Mouse (Mus musculus) lung, embryonic 14.5 days (tissue): Measurements from ENCODE around the gene Fmo2. TPM values are rescaled to one million over a fixed set of nuclear protein-coding genes. Genes with fewer than 3 reads are reported as not detected.

ENCODE experiments used
- ATAC-seq: fragments of 200-750 bp; cut with Nextera tagmentation; 2 replicates; pipeline ENCODE4 v1.8.0; 2017; ENCODE audit warnings: mild to moderate bottlenecking, moderate TSS enrichment, moderate library complexity; ENCODE audit not compliant: insufficient read depth
- DNase-seq: peaks from one replicate; pipeline ENCODE4 v3.0.0-alpha.2; 2015
- H3K27ac ChIP-seq: fragments of 300-500 bp; sonication (generic); 2 replicates; pipeline ENCODE4 v1.5.1; 2014; ENCODE audit warnings: low read depth, mild to moderate bottlenecking, moderate library complexity
- H3K27me3 ChIP-seq: fragments of 300-500 bp; sonication (generic); 2 replicates; pipeline ENCODE4 v1.6.1; 2014; ENCODE audit warnings: low read length, control low read depth; ENCODE audit not compliant: insufficient read depth
- H3K36me3 ChIP-seq: fragments of 300-500 bp; sonication (generic); 2 replicates; pipeline ENCODE4 v1.6.1; 2014; ENCODE audit warnings: control low read depth; ENCODE audit not compliant: insufficient read depth
- H3K4me1 ChIP-seq: fragments of 300-500 bp; sonication (generic); 2 replicates; pipeline ENCODE4 v1.6.1; 2014; ENCODE audit warnings: antibody characterized with exemption, control low read depth; ENCODE audit not compliant: insufficient read depth
- H3K4me2 ChIP-seq: fragments of 300-500 bp; sonication (generic); 2 replicates; pipeline ENCODE4 v1.6.1; 2014; ENCODE audit warnings: mild to moderate bottlenecking
- H3K4me3 ChIP-seq: fragments of 300-500 bp; sonication (generic); 2 replicates; pipeline ENCODE4 v1.5.1; 2014; ENCODE audit warnings: low read depth, low read length
- H3K9ac ChIP-seq: fragments of 300-500 bp; sonication (generic); 2 replicates; pipeline ENCODE4 v1.6.1; 2014
- H3K9me3 ChIP-seq: fragments of 300-500 bp; sonication (generic); 2 replicates; pipeline ENCODE4 v1.6.1; 2016; ENCODE audit warnings: low read depth, low read length, control low read depth
- CTCF ChIP-seq: IDR thresholded peaks from 2 replicates; pipeline ENCODE4 v1.5.1; 2016; ENCODE audit warnings: antibody characterized with exemption, low read depth
- WGBS: fragments of 180-500 bp; shearing (Covaris S2); extraction: QIAGEN DNeasy Blood & Tissue Kit; methylation state at CpG from one replicate; pipeline ENCODE4 v1.1.7; 2014; 5-methylcytosine and 5-hydroxymethylcytosine counted together
- polyA plus RNA-seq: library from polyadenylated mRNA; unstranded; fragments of >200 nt; fragmentation: Nextera tagmentation; extraction: Ambion mirVana; gene quantifications from 2 replicates; pipeline ENCODE4 v1.2.1, GENCODE M21; 2014

The Fmo2 gene
- polyA plus RNA-seq, 1 experiment from 2014 or later, result 3.4 TPM

GRCm38 (mm10) chr1:162937415-162937814 is 38.9 kb upstream of the Fmo2 start, which contains the start of gene Fmo6:
Gene Fmo6, minus strand, starts transcription at chr1:162937515.
- H3K4me3 ChIP-seq, result no peak within 1 kb of the TSS
- H3K36me3 ChIP-seq, result no peaks in the 10 kb centered on the region
- no peak for DNase-seq
- no peak for ATAC-seq
- no peaks in the 10 kb centered on the region for H3K27me3 ChIP-seq
- H3K27ac ChIP-seq, result peak within 1 kb of the TSS; percentile 37; the same call in 1 of the 2 replicates
- TF ChIP-seq CTCF, result no peak
- H3K4me1 ChIP-seq, result no peaks in the 10 kb centered on the region
- WGBS, result 85% methylated on average over 6 of the region's 6 CpGs
- no peak within 1 kb of the TSS for H3K4me2 ChIP-seq
- H3K9ac ChIP-seq, result no peak within 1 kb of the TSS
- H3K9me3 ChIP-seq, result no peaks in the 10 kb centered on the region

- Histone ChIP-seq H3K36me3 (no peaks in the 10 kb centered on the region), H3K4me2 (no peak overlapping the region), H3K9ac (no peak overlapping the region), H3K4me1 (no peaks in the 10 kb centered on the region), H3K27ac (no peak overlapping the region), H3K27me3 (no peaks in the 10 kb centered on the region), H3K9me3 (no peaks in the 10 kb centered on the region), H3K4me3 (no peak overlapping the region)
- DNase-seq, result no peak
- no peak for ATAC-seq
- WGBS, result 66% methylated on average over 4 of the region's 4 CpGs
- TF ChIP-seq CTCF, result no peak
Observed at GRCm38 (mm10) chr1:162934374-162935012, 36.0 kb upstream of the Fmo2 start.

GRCm38 (mm10) chr1:162932386-162932785 is 33.9 kb upstream of the Fmo2 start:
- Histone ChIP-seq H3K27ac (no peak overlapping the region), H3K27me3 (no peaks in the 10 kb centered on the region), H3K9me3 (no peaks in the 10 kb centered on the region), H3K4me3 (no peak overlapping the region), H3K9ac (no peak overlapping the region), H3K4me2 (no peak overlapping the region), H3K36me3 (no peaks in the 10 kb centered on the region), H3K4me1 (no peaks in the 10 kb centered on the region)
- no peak for DNase-seq
- no peak for ATAC-seq
- 70% methylated on average over 4 of the region's 4 CpGs for WGBS
- no peak for TF ChIP-seq CTCF

GRCm38 (mm10) chr1:162931880-162932279 is 33.4 kb upstream of the Fmo2 start:
- Histone ChIP-seq H3K4me2 (no peak overlapping the region), H3K27me3 (no peaks in the 10 kb centered on the region), H3K36me3 (no peaks in the 10 kb centered on the region), H3K9me3 (no peaks in the 10 kb centered on the region), H3K4me1 (no peaks in the 10 kb centered on the region), H3K27ac (peak overlapping the region; percentile 16; the same call in 1 of the 2 replicates), H3K9ac (no peak overlapping the region), H3K4me3 (no peak overlapping the region)
- peak; percentile 52; the same call in 1 of the 2 replicates for ATAC-seq
- TF ChIP-seq CTCF, result no peak
- DNase-seq, result peak; percentile 30
- 64% methylated on average over 5 of the region's 5 CpGs for WGBS

GRCm38 (mm10) chr1:162931310-162931875 is 32.9 kb upstream of the Fmo2 start:
- no peaks in the 10 kb centered on the region for H3K27me3 ChIP-seq
- H3K4me3 ChIP-seq, result no peak overlapping the region
- H3K9ac ChIP-seq, result no peak overlapping the region
- TF ChIP-seq CTCF, result no peak
- no peaks in the 10 kb centered on the region for H3K9me3 ChIP-seq
- ATAC-seq (peak; percentile 80), DNase-seq (peak; percentile 61)
- H3K27ac ChIP-seq, result peak overlapping the region; percentile 16; the same call in 1 of the 2 replicates
- WGBS, result 49% methylated on average over 4 of the region's 4 CpGs
- no peak overlapping the region for H3K4me2 ChIP-seq
- H3K4me1 ChIP-seq, result no peaks in the 10 kb centered on the region
- H3K36me3 ChIP-seq, result no peaks in the 10 kb centered on the region

- no peak for ATAC-seq
- WGBS, result 52% methylated on average over 2 of the region's 2 CpGs
- no peak for TF ChIP-seq CTCF
Observed at GRCm38 (mm10) chr1:162930631-162931030, 32.1 kb upstream of the Fmo2 start.

GRCm38 (mm10) chr1:162929146-162929545 is 30.6 kb upstream of the Fmo2 start:
- no peak overlapping the region for H3K4me2 ChIP-seq
- H3K36me3 ChIP-seq, result no peaks in the 10 kb centered on the region
- no peak overlapping the region for H3K9ac ChIP-seq
- H3K9me3 ChIP-seq, result no peaks in the 10 kb centered on the region
- 82% methylated on average over 3 of the region's 3 CpGs for WGBS
- DNase-seq, result no peak
- no peak for TF ChIP-seq CTCF
- no peak overlapping the region for H3K27ac ChIP-seq
- H3K27me3 ChIP-seq, result no peaks in the 10 kb centered on the region
- H3K4me1 ChIP-seq, result no peaks in the 10 kb centered on the region
- ATAC-seq, result no peak
- H3K4me3 ChIP-seq, result no peak overlapping the region

More at GRCm38 (mm10) chr1:162930631-162931030, 32.1 kb upstream of the Fmo2 start:
- no peak overlapping the region for H3K4me3 ChIP-seq
- no peaks in the 10 kb centered on the region for H3K4me1 ChIP-seq
- H3K27me3 ChIP-seq, result no peaks in the 10 kb centered on the region
- no peak overlapping the region for H3K9ac ChIP-seq
- DNase-seq, result no peak
- H3K36me3 ChIP-seq, result no peaks in the 10 kb centered on the region
- no peaks in the 10 kb centered on the region for H3K9me3 ChIP-seq
- H3K27ac ChIP-seq, result no peak overlapping the region
- no peak overlapping the region for H3K4me2 ChIP-seq
